Mouse (Mus musculus) myocyte (in vitro differentiated cells): ENCODE results near the gene Mfap4.

ENCODE experiments used
- CEBPB ChIP-seq: IDR thresholded peaks from 2 replicates; pipeline ENCODE4 v1.6.1; 2011; ENCODE audit warnings: mild to moderate bottlenecking, moderate library complexity; ENCODE audit not compliant: poor library complexity, insufficient read depth, severe bottlenecking
- E2F4 ChIP-seq: IDR thresholded peaks from one replicate; pipeline ENCODE4 v1.6.1; 2011; ENCODE audit warnings: mild to moderate bottlenecking, control low read depth, moderate library complexity; ENCODE audit not compliant: insufficient read depth
- MYOG ChIP-seq, 3 experiments: IDR thresholded peaks; one replicate each; pipeline ENCODE4 v1.6.1; 2011; ENCODE audit warnings: control low read depth in 2 of 3, low read depth in 2 of 3, mild to moderate bottlenecking in 2 of 3; ENCODE audit not compliant: insufficient read length in 2 of 3, control insufficient read depth in 1 of 3, insufficient read depth in 1 of 3
- POLR2A ChIP-seq: IDR thresholded peaks from one replicate; pipeline ENCODE4 v1.6.1; 2011; ENCODE audit warnings: low read depth, mild to moderate bottlenecking, control low read depth, moderate library complexity; ENCODE audit not compliant: insufficient read length
- POLR2AphosphoS2 ChIP-seq: IDR thresholded peaks from one replicate; pipeline ENCODE4 v1.6.1; 2011; ENCODE audit warnings: low read depth, control low read depth; ENCODE audit not compliant: insufficient read length
- REST ChIP-seq: IDR thresholded peaks from one replicate; pipeline ENCODE4 v1.6.1; 2011; ENCODE audit warnings: mild to moderate bottlenecking, control low read depth, moderate library complexity; ENCODE audit not compliant: insufficient read depth, insufficient read length
- TCF12 ChIP-seq: IDR thresholded peaks from one replicate; pipeline ENCODE4 v1.6.1; 2011; ENCODE audit warnings: mild to moderate bottlenecking, control low read depth; ENCODE audit not compliant: poor library complexity, insufficient read depth, severe bottlenecking
- TCF3 ChIP-seq: IDR thresholded peaks from one replicate; pipeline ENCODE4 v1.6.1; 2011; ENCODE audit warnings: low read depth, control low read depth; ENCODE audit not compliant: insufficient read length
- USF1 ChIP-seq: IDR thresholded peaks from one replicate; pipeline ENCODE4 v1.6.1; 2011; ENCODE audit warnings: low read depth, mild to moderate bottlenecking, control low read depth, moderate library complexity

DNA sequence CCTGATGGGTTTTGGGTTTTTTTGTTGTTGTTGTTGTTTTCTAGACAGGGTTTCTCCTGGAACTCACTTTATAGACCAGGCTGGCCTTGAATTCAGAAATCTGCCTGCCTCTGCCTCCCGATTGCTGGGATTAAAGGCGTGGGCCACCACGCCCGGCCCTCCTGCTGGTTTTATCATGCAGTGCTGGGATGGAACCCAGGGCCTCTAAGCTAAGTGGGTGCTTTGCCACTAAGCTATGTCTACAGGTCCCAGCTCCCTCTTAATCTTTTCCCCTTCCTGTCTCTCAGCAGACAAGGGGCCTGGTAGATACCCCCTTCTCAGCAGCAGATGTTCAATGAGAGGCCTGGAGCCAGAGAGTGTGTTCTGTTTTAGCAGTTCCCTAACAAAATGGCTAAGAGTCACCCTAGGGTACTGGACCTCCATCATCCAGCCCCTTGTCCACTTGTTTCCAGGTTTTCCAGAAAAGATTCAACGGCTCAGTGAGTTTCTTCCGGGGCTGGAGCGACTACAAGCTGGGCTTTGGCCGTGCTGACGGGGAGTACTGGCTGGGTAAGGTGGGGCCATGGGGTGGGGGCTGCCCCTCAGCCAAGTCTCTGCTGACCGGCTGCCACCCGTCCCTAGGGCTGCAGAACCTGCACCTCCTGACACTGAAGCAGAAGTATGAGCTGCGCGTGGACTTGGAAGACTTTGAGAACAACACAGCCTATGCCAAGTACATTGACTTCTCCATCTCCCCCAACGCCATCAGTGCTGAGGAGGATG lies 1.4 kb downstream of the Mfap4 start:
- no peak for TF ChIP-seq REST
- TF ChIP-seq E2F4, result no peak
- no peak for TF ChIP-seq POLR2A
- TF ChIP-seq TCF3, result no peak
- no peak for TF ChIP-seq USF1
- TF ChIP-seq TCF12, result no peak
- no peak for TF ChIP-seq POLR2AphosphoS2
- no peak for TF ChIP-seq CEBPB
- no peak for TF ChIP-seq MYOG (IDR thresholded peaks at IDR 0.05; ENCODE audit: control insufficient read depth in 1 of 3, insufficient read depth in 1 of 3, insufficient read length in 2 of 3, low read depth in 2 of 3)
